Mouse (Mus musculus): ENCODE data around the gene Olfr263.

Gene Olfr263

GRCm38 (mm10) chr13:21170431-21171155, 41.2 kb downstream of the Olfr263 start:
- no peak for DNase-seq

GRCm38 (mm10) chr13:21171156-21171530, 41.7 kb downstream of the Olfr263 start:
- DNase-seq = no peak

GRCm38 (mm10) chr13:21171600-21172150, 42.2 kb downstream of the Olfr263 start:
- DNase-seq = no peak

GRCm38 (mm10) chr13:21172241-21173027, 43.0 kb downstream of the Olfr263 start:
- peak in 1 of 2 experiments; percentile 53 for DNase-seq

GRCm38 (mm10) chr13:21173072-21173471, 43.6 kb downstream of the Olfr263 start:
- DNase-seq = no peak

GRCm38 (mm10) chr13:21176733-21177132, 47.3 kb downstream of the Olfr263 start:
- no peak for DNase-seq

GRCm38 (mm10) chr13:21177657-21178056, 48.2 kb downstream of the Olfr263 start:
- DNase-seq = no peak

- DNase-seq = no peak
Measured at GRCm38 (mm10) chr13:21178364-21178763, 48.9 kb downstream of the Olfr263 start.

GRCm38 (mm10) chr13:21179367-21179723, 49.9 kb downstream of the Olfr263 start, which contains the start of gene Trim27:
Gene Trim27 (plus strand): TSS chr13:21179445.
- DNase-seq = no peak

- peak; percentile 75 to 87 for DNase-seq
Measured at GRCm38 (mm10) chr13:21179724-21180550, 50.5 kb downstream of the Olfr263 start.

- DNase-seq = peak; percentile 73 to 80
Measured at GRCm38 (mm10) chr13:21180551-21181530, 51.4 kb downstream of the Olfr263 start.

GRCm38 (mm10) chr13:21181996-21182395, 52.6 kb downstream of the Olfr263 start:
- no peak for DNase-seq

GRCm38 (mm10) chr13:21183066-21183465, 53.6 kb downstream of the Olfr263 start:
- no peak for DNase-seq

- no peak for DNase-seq
Measured at GRCm38 (mm10) chr13:21183661-21184060, 54.2 kb downstream of the Olfr263 start.

- no peak for DNase-seq
Measured at GRCm38 (mm10) chr13:21185521-21185920, 56.1 kb downstream of the Olfr263 start.

Measured in thymus, adult 18-20 months (tissue).